Mouse (Mus musculus) cerebellum, adult 2 months (tissue): Measurements from ENCODE around the gene Espn. TPM values are rescaled to one million over a fixed set of nuclear protein-coding genes. Genes with fewer than 3 reads are reported as not detected.
A peak's percentile ranks its signal among the peaks of the same experiment; 100 is the strongest.

Experiments used
- DNase-seq, 2 experiments: peaks; one replicate each; pipeline ENCODE4 v3.0.0; 2021
- H3K27ac ChIP-seq: fragments of 200-500 bp; 2 replicates; pipeline ENCODE4 v1.5.1; 2012; ENCODE audit warnings: low read length, control low read depth, inconsistent platforms; ENCODE audit not compliant: insufficient read depth
- H3K27me3 ChIP-seq: fragments of 200-500 bp; 2 replicates; pipeline ENCODE4 v1.6.1; 2012; ENCODE audit warnings: inconsistent platforms, mild to moderate bottlenecking, low read length, moderate library complexity; ENCODE audit not compliant: control insufficient read depth, insufficient read depth
- H3K4me1 ChIP-seq: fragments of 200-500 bp; 2 replicates; pipeline ENCODE4 v1.6.1; 2011; ENCODE audit warnings: low read length; ENCODE audit not compliant: control insufficient read depth, insufficient read depth
- H3K4me3 ChIP-seq: fragments of 200-500 bp; replicated peaks from 2 replicates; pipeline ENCODE3; 2011; ENCODE audit warnings: mild to moderate bottlenecking, low read depth, low read length, control low read depth; ENCODE audit not compliant: insufficient read depth
- CTCF ChIP-seq: fragments of 200-500 bp; IDR thresholded peaks from 2 replicates; pipeline ENCODE4 v1.5.1; 2011; ENCODE audit warnings: low read depth, mild to moderate bottlenecking, control low read depth, low read length, moderate library complexity, borderline replicate concordance; ENCODE audit not compliant: insufficient read depth
- POLR2A ChIP-seq: fragments of 200-500 bp; IDR thresholded peaks from 2 replicates; pipeline ENCODE4 v1.6.1; 2011; ENCODE audit warnings: low read length, control low read depth, borderline replicate concordance; ENCODE audit not compliant: insufficient read depth
- WGBS: fragments of 180-500 bp; shearing (Covaris S2); methylation state at CpG from one replicate; pipeline ENCODE4 v1.1.7; 2018; 5-methylcytosine and 5-hydroxymethylcytosine counted together
- polyA plus RNA-seq: library from polyadenylated mRNA; depleted of rRNA; stranded (reverse); fragments of >200 nt; gene quantifications from 2 replicates; pipeline ENCODE4 v1.2.3, GENCODE M21; 2012

The Espn gene
- polyA plus RNA-seq, 1 experiment, result 7.1 TPM

DNA sequence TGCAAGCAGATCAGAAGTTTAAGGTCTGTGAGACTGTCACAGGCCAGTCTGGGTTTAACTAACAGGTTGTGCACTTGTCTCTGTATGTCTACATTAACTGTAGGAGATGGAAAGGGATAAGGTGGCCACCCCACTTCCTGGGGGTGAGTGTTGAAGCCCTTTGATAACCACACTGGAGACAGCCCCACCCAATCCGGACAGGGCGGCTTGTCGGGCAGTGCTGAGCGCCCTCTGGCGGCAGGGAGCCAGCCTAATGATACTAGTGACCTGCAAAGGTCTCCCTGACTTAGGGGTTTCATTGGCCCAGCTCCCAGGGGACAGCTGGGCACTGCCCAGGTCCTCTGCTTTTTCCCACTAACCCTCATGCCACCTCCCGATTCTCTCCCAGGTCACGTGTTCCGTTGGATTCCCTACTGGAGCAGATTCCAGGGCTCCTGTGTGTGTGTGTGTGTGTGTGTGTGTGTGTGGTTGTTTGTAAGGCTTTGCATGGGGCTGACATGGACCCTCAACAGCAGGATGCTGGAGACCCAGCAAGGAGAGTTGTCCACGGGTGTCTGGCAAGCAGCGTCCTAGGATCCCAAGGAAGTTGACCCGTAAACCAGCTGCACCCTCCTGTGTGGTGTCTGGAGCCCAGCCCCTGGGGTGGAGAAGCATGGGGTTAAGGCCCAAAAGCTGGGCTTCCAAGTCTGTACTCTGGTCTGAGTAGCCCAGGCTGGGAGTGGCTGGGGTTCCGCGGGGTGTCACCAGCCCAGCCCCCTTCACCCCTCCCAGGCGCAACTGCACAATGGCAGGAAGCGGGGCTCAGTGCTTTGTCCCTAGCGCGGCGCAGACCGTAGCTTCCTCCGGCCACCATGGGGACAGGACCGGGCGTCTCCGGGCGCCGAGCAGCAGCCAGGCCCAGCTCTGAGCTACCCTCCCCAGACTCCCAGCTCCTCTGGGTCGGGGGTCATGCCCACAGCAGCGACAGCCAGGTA, 55.9 kb downstream of the Espn start:
- TF ChIP-seq POLR2A, result no peak
- TF ChIP-seq CTCF, result peak; percentile 65
- peak; percentile 52 to 60 for DNase-seq
- H3K4me1 ChIP-seq, result peaks cover 7% of the 10 kb centered on the region
- H3K4me3 ChIP-seq, result no peak overlapping the region
- no peak overlapping the region; the same call in 1 of the 2 replicates for H3K27ac ChIP-seq
- no peaks in the 10 kb centered on the region for H3K27me3 ChIP-seq
- WGBS, result 18% methylated on average over 27 of the region's 27 CpGs

DNA sequence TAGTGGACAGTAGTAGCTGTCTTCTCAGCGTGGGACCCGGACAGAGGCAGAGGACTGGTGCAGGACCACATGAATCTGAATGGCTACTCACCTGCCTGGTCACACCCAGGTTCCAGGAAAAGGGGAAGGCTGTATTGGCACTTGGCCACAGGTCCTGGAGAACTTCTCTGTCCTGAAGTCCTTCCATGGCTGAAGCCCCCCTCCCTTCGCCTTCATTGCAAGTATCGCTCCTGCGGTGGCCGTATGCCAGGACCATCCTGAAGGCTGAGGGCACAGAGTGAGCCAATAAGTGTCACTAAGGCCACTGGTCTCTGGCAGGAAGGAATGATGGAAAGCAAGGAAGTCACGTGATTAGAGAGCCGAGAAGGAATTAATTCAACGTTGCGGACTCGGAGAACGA, 57.9 kb downstream of the Espn start:
- WGBS, result 63% methylated on average over 12 of the region's 12 CpGs
- no peak overlapping the region for H3K4me3 ChIP-seq
- peaks cover 7% of the 10 kb centered on the region for H3K4me1 ChIP-seq
- TF ChIP-seq POLR2A (no peak), CTCF (no peak)
- H3K27me3 ChIP-seq, result no peaks in the 10 kb centered on the region
- DNase-seq, result no peak
- no peak overlapping the region for H3K27ac ChIP-seq

- TF ChIP-seq CTCF (no peak), POLR2A (no peak)
- 48% methylated on average over 8 of the region's 8 CpGs for WGBS
- H3K4me1 ChIP-seq, result peaks cover 1% of the 10 kb centered on the region; the same call in 1 of the 2 replicates
- H3K27me3 ChIP-seq, result no peaks in the 10 kb centered on the region
- H3K27ac ChIP-seq, result no peak overlapping the region
- no peak overlapping the region for H3K4me3 ChIP-seq
- no peak for DNase-seq
These were observed 59.3 kb downstream of the Espn start for GRCm38 (mm10) chr4:152092751-152093293.

GRCm38 (mm10) chr4:152090191-152090590, 62.0 kb downstream of the Espn start:
- no peak for TF ChIP-seq POLR2A
- no peak for TF ChIP-seq CTCF
- H3K4me3 ChIP-seq, result no peak overlapping the region
- 86% methylated on average over 9 of the region's 9 CpGs for WGBS

DNA sequence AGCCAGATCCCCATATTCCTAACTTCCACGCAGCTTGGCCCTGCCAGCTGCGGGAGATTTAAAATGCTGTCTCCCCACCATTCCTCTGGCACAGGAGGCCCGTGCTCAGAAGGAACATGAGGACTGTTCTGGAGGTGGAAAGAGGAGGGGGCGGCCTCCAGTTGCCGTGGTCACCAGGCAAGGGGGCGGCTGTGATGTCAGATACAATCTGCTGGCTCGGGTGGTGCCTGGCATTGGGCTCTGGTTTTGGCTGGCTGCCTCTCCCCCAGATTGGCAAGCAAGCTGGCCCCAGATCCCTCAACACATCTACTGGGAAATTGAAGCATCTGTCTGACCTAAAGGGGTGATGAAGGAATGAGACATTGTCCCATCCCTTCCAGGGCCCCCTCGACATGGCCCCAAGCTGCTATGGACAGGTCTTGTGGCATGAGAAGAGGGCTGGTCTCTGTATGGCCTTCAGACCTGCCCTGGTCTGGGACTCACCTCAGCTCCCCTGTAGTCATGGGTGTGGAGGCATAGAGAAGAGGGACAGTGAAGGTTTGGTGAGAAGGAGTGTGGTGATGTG, 63.5 kb downstream of the Espn start:
- TF ChIP-seq CTCF (no peak), POLR2A (no peak)
- no peak for DNase-seq
- Histone ChIP-seq H3K27ac (no peak overlapping the region), H3K27me3 (no peaks in the 10 kb centered on the region; the same call in 1 of the 2 replicates), H3K4me1 (no peaks in the 10 kb centered on the region; the same call in 1 of the 2 replicates), H3K4me3 (no peak overlapping the region)
- WGBS, result 29% methylated on average over 8 of the region's 8 CpGs

More at GRCm38 (mm10) chr4:152090191-152090590, 62.0 kb downstream of the Espn start:
- DNase-seq, result no peak
- H3K27me3 ChIP-seq, result no peaks in the 10 kb centered on the region; the same call in 1 of the 2 replicates
- no peak overlapping the region for H3K27ac ChIP-seq
- H3K4me1 ChIP-seq, result no peaks in the 10 kb centered on the region; the same call in 1 of the 2 replicates

DNA sequence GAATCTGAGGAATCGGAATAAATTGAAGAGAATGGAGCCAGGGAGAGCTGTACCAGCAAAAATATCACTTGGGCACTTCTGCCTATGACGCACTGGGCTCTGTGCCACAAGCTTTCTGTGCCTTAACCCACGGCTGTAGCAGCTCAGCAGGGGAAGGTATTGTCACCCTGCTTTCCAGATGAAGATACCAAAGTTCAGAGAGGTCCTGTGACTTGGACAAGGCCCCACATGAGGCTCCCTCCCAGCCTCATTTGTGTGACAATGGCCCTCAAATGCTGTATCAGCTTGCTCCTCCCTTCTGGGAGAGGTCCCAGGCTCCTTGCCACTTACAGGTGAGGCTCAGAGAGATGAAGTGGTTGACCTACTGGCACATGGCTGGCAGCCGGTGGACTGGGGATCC, 64.0 kb downstream of the Espn start:
- TF ChIP-seq CTCF (no peak), POLR2A (no peak)
- H3K4me1 ChIP-seq, result no peaks in the 10 kb centered on the region; the same call in 1 of the 2 replicates
- WGBS, result 9% methylated on average over 4 of the region's 4 CpGs
- no peak for DNase-seq
- H3K4me3 ChIP-seq, result no peak overlapping the region
- H3K27ac ChIP-seq, result no peak overlapping the region
- H3K27me3 ChIP-seq, result no peaks in the 10 kb centered on the region; the same call in 1 of the 2 replicates

GRCm38 (mm10) chr4:152087211-152088081, 64.7 kb downstream of the Espn start:
- no peak overlapping the region for H3K27ac ChIP-seq

More at GRCm38 (mm10) chr4:152087211-152088081, 64.7 kb downstream of the Espn start:
- H3K4me3 ChIP-seq, result peak overlapping the region; percentile 5
- no peak for TF ChIP-seq POLR2A
- no peak for TF ChIP-seq CTCF
- H3K4me1 ChIP-seq, result no peaks in the 10 kb centered on the region; the same call in 1 of the 2 replicates
- H3K27me3 ChIP-seq, result no peaks in the 10 kb centered on the region; the same call in 1 of the 2 replicates
- DNase-seq, result no peak
- 21% methylated on average over 12 of the region's 12 CpGs for WGBS
